Mouse (Mus musculus) forebrain, embryonic 12.5 days (tissue): ENCODE results near the gene Faf2. TPM values are rescaled to one million over a fixed set of nuclear protein-coding genes. Genes with fewer than 3 reads are reported as not detected.
A peak's percentile ranks its signal among the peaks of the same experiment; 100 is the strongest.

Experiments
- ATAC-seq: fragments of 200-750 bp; cut with Nextera tagmentation; 2 replicates; pipeline ENCODE4 v1.8.0; 2017; ENCODE audit warnings: moderate TSS enrichment; ENCODE audit not compliant: low FRiP score
- H3K27ac ChIP-seq: fragments of 300-500 bp; sonication (generic); 2 replicates; pipeline ENCODE4 v1.5.1; 2016; ENCODE audit warnings: mild to moderate bottlenecking
- H3K27me3 ChIP-seq: fragments of 300-500 bp; sonication (generic); 2 replicates; pipeline ENCODE4 v1.6.1; 2016; ENCODE audit warnings: mild to moderate bottlenecking
- H3K36me3 ChIP-seq: fragments of 300-500 bp; sonication (generic); replicated peaks from 2 replicates; pipeline ENCODE4 v1.6.1; 2016; ENCODE audit warnings: mild to moderate bottlenecking
- H3K4me1 ChIP-seq: fragments of 300-500 bp; sonication (generic); 2 replicates; pipeline ENCODE4 v1.6.1; 2016
- H3K4me2 ChIP-seq: fragments of 300-500 bp; sonication (generic); 2 replicates; pipeline ENCODE4 v1.6.1; 2016; ENCODE audit warnings: mild to moderate bottlenecking, moderate library complexity
- H3K4me3 ChIP-seq: fragments of 300-500 bp; sonication (generic); replicated peaks from 2 replicates; pipeline ENCODE4 v1.5.1; 2016; ENCODE audit warnings: mild to moderate bottlenecking
- H3K9ac ChIP-seq: fragments of 300-500 bp; sonication (generic); 2 replicates; pipeline ENCODE4 v1.6.1; 2016; ENCODE audit warnings: mild to moderate bottlenecking
- H3K9me3 ChIP-seq: fragments of 300-500 bp; sonication (generic); 2 replicates; pipeline ENCODE4 v1.6.1; 2016
- WGBS: fragments of 180-500 bp; shearing (Covaris S2); methylation state at CpG from one replicate; pipeline ENCODE4 v1.1.7; 2016; 5-methylcytosine and 5-hydroxymethylcytosine counted together
- polyA plus RNA-seq: library from polyadenylated mRNA; unstranded; fragments of >200 nt; fragmentation: Nextera tagmentation; extraction: Ambion mirVana; gene quantifications from 2 replicates; pipeline ENCODE4 v1.2.1, GENCODE M21; 2016

Gene Faf2
- polyA plus RNA-seq, 1 experiment from 2014 or later, result 76.7 TPM

DNA sequence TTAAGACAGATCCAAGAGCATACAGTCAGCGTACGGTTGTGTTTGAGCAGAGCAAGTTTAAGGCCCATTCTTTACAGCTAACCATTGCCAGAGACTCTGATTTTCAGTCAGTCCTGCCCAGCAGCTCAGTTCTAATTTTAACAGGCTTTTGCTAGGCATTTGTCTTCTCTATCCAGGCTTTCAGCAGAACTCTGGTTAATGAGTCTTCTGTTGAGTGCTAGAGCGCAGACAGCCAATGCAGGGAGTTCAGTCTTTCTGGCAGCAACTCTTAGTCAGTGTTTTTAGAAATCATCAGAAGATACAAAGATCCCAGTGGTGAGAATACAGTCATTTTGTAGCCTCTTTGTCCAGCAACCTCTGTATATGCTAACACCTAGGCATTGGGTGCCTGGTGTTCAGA is 28.9 kb downstream of the Faf2 start:
- H3K27ac ChIP-seq, result no peak overlapping the region

DNA sequence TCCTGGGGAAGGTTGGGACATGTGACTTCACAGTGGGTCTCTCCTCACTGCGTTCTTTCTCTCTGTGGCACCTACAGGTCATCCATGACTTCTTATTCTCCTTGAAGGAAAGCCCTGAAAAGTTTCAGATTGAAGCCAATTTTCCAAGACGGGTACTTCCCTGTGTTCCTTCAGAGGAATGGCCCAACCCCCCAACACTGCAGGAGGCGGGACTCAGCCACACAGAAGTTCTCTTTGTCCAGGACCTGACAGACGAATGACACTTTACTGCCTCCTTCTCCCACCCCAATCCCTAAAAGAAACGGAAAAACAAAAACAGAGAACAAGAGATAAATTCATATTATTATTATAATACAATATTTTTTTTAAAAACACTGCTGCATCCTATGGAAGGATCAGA is 39.3 kb downstream of the Faf2 start:
- whole genome bisulfite sequencing, result 59% methylated on average over 5 of the region's 5 CpGs
- no peak overlapping the region for H3K27ac ChIP-seq
- H3K27me3 ChIP-seq, result no peaks in the 10 kb centered on the region
- no peaks in the 10 kb centered on the region for H3K4me1 ChIP-seq
- H3K9me3 ChIP-seq, result no peaks in the 10 kb centered on the region
- ATAC-seq, result no peak
- H3K36me3 ChIP-seq, result peaks cover 72% of the 10 kb centered on the region
- H3K9ac ChIP-seq, result no peak overlapping the region
- H3K4me2 ChIP-seq, result no peak overlapping the region
- no peak overlapping the region for H3K4me3 ChIP-seq

More for the DNA sequence above, 28.9 kb downstream of the Faf2 start:
- peaks cover 97% of the 10 kb centered on the region for H3K36me3 ChIP-seq
- no peak overlapping the region for H3K4me3 ChIP-seq
- H3K9me3 ChIP-seq, result no peaks in the 10 kb centered on the region
- no peak overlapping the region for H3K9ac ChIP-seq
- no peaks in the 10 kb centered on the region for H3K27me3 ChIP-seq
- ATAC-seq, result no peak
- no peak overlapping the region for H3K4me2 ChIP-seq
- no peaks in the 10 kb centered on the region for H3K4me1 ChIP-seq
- WGBS, result 96% methylated on average over 3 of the region's 3 CpGs

DNA sequence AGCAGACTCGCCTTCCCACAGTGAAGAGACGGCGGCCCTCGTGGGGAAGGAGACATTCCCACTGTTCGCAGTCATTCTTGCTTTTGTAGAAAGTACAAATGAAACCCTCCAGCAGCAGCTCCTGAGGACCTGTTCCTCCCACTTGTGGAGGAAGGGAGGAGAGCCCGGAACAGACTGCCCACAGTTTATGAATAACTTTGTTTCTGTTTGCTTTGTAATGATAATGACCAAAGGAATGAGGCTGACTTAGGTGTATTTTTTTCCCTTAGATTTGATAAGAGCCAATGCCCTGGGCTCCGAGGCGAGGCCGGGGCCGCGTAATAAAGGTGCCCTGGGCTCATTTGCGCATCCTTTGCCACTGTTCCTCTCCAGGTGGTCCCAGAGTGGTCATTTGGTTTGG is 39.8 kb downstream of the Faf2 start:
- no peak overlapping the region for H3K4me3 ChIP-seq
- H3K36me3 ChIP-seq, result peaks cover 69% of the 10 kb centered on the region
- H3K9ac ChIP-seq, result no peak overlapping the region
- H3K4me1 ChIP-seq, result no peaks in the 10 kb centered on the region
- no peak for ATAC-seq
- H3K4me2 ChIP-seq, result no peak overlapping the region
- H3K27ac ChIP-seq, result no peak overlapping the region
- no peaks in the 10 kb centered on the region for H3K9me3 ChIP-seq
- WGBS, result 83% methylated on average over 12 of the region's 12 CpGs
- H3K27me3 ChIP-seq, result no peaks in the 10 kb centered on the region

- H3K4me1 ChIP-seq, result no peaks in the 10 kb centered on the region
- H3K4me3 ChIP-seq, result no peak overlapping the region
- H3K27ac ChIP-seq, result no peak overlapping the region
- H3K4me2 ChIP-seq, result no peak overlapping the region
- peaks cover 50% of the 10 kb centered on the region for H3K36me3 ChIP-seq
- no peak for ATAC-seq
- H3K9me3 ChIP-seq, result no peaks in the 10 kb centered on the region
- H3K27me3 ChIP-seq, result no peaks in the 10 kb centered on the region
- no peak overlapping the region for H3K9ac ChIP-seq
- 87% methylated on average over 4 of the region's 4 CpGs for WGBS
These were observed 42.4 kb downstream of the Faf2 start for GRCm38 (mm10) chr13:54663999-54664398.

- H3K4me3 ChIP-seq, result no peak overlapping the region
- H3K27me3 ChIP-seq, result no peaks in the 10 kb centered on the region
- H3K9ac ChIP-seq, result no peak overlapping the region
- H3K27ac ChIP-seq, result no peak overlapping the region
- H3K4me1 ChIP-seq, result no peaks in the 10 kb centered on the region
- no peaks in the 10 kb centered on the region for H3K9me3 ChIP-seq
- peaks cover 48% of the 10 kb centered on the region for H3K36me3 ChIP-seq
- WGBS, result 93% methylated on average over 1 of the region's 1 CpGs
- ATAC-seq, result no peak
- no peak overlapping the region for H3K4me2 ChIP-seq
These were observed 42.9 kb downstream of the Faf2 start for GRCm38 (mm10) chr13:54664509-54664908.

DNA sequence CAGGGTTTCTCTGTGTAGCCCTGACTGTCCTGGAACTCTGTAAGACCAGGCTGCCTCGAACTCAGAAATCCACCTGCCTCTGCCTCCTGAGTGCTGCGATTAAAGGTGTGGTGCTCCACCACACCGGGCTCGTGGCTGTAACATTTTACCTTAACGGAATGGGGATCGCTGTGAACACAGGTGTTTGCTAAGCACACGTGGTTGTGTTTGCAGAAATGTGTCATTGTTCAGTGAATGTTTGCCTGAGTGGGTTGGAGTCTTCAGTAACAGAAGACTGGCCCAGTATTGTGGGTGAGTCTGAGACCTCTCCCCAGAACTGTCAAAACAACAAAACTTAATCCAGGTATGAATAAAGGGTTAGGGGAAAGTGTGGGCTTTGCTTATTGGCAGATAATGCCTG is 43.5 kb downstream of the Faf2 start:
- H3K4me1 ChIP-seq, result no peaks in the 10 kb centered on the region
- H3K36me3 ChIP-seq, result peaks cover 48% of the 10 kb centered on the region
- no peak overlapping the region for H3K4me3 ChIP-seq
- H3K9me3 ChIP-seq, result no peaks in the 10 kb centered on the region
- WGBS, result 93% methylated on average over 7 of the region's 7 CpGs
- H3K27ac ChIP-seq, result no peak overlapping the region
- H3K27me3 ChIP-seq, result no peaks in the 10 kb centered on the region
- ATAC-seq, result no peak
- no peak overlapping the region for H3K4me2 ChIP-seq
- no peak overlapping the region for H3K9ac ChIP-seq

- no peaks in the 10 kb centered on the region for H3K9me3 ChIP-seq
- H3K27ac ChIP-seq, result no peak overlapping the region
- H3K9ac ChIP-seq, result no peak overlapping the region
- H3K36me3 ChIP-seq, result peaks cover 11% of the 10 kb centered on the region
- no peak overlapping the region for H3K4me2 ChIP-seq
- H3K4me1 ChIP-seq, result no peaks in the 10 kb centered on the region
- no peaks in the 10 kb centered on the region for H3K27me3 ChIP-seq
- no peak for ATAC-seq
- H3K4me3 ChIP-seq, result no peak overlapping the region
- 78% methylated on average over 2 of the region's 2 CpGs for WGBS
These were observed 48.9 kb downstream of the Faf2 start for GRCm38 (mm10) chr13:54670491-54670890.

DNA sequence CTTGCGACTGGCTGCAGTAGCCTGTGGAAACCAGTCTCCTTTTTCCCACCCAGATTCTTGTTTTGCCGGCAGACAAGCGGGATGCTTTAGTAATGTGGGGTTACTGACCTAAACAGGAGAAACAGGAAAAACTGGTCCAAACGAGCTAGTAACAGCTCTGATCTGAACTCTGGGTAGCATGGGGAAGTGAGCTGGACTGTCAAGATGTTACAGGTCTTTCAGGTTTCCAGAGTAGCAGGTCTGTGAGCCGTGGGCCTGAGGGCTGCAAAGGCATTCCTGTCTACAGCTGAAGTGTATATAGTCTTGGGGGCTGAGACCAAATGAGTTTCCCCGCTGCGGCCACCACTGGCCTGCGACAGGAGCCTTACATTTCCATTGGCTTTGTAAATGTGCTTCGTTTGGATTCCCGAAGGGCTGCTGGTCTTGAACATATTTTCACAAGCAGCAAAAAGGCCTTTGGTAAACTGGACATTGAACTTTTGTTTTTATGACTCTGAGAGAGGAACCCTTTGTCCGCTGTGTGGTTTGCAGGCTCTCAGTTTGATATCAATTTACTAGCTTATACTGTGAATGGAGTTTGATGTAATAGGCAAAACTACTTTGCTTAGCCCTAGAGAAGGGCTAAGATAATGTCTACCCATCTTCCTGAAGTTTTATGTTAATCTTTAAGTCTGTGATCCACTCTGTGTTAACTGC is 54.5 kb downstream of the Faf2 start:
- Histone ChIP-seq H3K27me3 (no peaks in the 10 kb centered on the region), H3K4me2 (no peak overlapping the region), H3K9ac (no peak overlapping the region), H3K27ac (no peak overlapping the region), H3K4me3 (no peak overlapping the region), H3K4me1 (no peaks in the 10 kb centered on the region), H3K9me3 (no peaks in the 10 kb centered on the region), H3K36me3 (peaks cover 26% of the 10 kb centered on the region)
- WGBS, result 71% methylated on average over 11 of the region's 11 CpGs
- no peak for ATAC-seq

GRCm38 (mm10) chr13:54678263-54678662 is 56.7 kb downstream of the Faf2 start:
- H3K4me3 ChIP-seq, result no peak overlapping the region
- no peaks in the 10 kb centered on the region for H3K27me3 ChIP-seq
- H3K27ac ChIP-seq, result no peak overlapping the region
- WGBS, result 88% methylated on average over 4 of the region's 4 CpGs
- no peak overlapping the region for H3K9ac ChIP-seq
- ATAC-seq, result no peak
- H3K36me3 ChIP-seq, result peaks cover 49% of the 10 kb centered on the region
- H3K4me2 ChIP-seq, result no peak overlapping the region
- H3K4me1 ChIP-seq, result no peaks in the 10 kb centered on the region
- no peaks in the 10 kb centered on the region for H3K9me3 ChIP-seq

DNA sequence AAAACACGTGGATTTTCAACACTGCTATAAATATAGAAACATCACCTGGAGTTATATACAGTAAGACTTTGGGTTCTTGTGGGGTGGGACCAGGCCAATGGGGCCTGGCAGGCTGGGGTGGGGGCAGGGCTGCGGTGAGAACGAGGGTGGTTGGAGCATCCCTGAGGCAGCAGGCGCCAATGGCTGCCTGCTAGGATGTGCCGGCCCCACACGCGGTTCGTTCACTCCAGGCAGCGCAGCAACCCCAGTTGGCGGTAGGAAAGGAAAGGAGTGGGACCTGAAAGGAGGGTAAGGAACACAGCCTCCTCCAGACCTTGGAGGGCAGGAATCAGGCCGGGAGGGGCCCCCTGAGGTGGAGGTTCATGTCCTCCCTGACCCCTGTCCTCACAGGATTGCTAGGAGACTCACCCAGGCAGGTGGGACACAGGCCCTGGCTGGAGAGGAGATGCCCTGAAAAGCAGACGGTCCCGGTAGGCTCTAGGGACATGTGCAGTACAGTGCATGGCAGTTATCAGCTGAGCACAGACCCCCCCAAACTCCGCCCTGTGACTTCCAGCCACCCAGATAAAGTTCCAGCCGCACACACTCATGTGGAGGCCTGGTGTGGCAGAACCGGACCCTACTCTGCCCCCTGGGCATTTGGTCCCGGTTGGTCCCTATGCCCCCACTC is 58.7 kb downstream of the Faf2 start:
- WGBS, result 85% methylated on average over 17 of the region's 17 CpGs
- H3K27me3 ChIP-seq, result no peaks in the 10 kb centered on the region
- H3K9me3 ChIP-seq, result no peaks in the 10 kb centered on the region
- H3K9ac ChIP-seq, result no peak overlapping the region
- no peak overlapping the region for H3K4me3 ChIP-seq
- ATAC-seq, result peak; percentile 22; the same call in 1 of the 2 replicates
- no peak overlapping the region for H3K4me2 ChIP-seq
- H3K27ac ChIP-seq, result no peak overlapping the region
- peaks cover 15% of the 10 kb centered on the region for H3K4me1 ChIP-seq
- H3K36me3 ChIP-seq, result peaks cover 62% of the 10 kb centered on the region

DNA sequence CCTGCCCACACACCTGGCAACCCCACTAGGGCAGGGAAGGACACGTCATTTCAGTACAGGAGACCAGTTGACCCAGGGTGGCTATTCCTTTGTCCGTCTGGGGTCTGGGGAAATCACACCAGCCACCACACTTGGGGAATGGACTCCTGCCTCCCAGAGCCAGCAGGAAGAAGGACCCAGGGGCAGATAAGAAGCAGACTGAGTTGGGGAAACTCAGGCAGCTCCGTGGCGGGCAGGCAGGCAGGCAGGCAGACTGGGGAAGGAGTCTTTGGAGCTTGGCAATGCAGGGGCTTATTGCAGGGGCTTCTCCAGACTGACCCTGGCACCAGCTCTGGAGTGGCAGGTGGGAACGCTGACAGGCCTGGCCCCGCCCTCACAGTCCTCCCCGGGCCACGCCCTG is 59.7 kb downstream of the Faf2 start:
- H3K4me2 ChIP-seq, result no peak overlapping the region
- no peak overlapping the region for H3K9ac ChIP-seq
- peaks cover 25% of the 10 kb centered on the region for H3K4me1 ChIP-seq
- H3K4me3 ChIP-seq, result no peak overlapping the region
- H3K27ac ChIP-seq, result 0 out of 2 replicates have a peak overlapping the region, but pooled peaks have one; percentile 19
- ATAC-seq, result no peak
- WGBS, result 89% methylated on average over 8 of the region's 8 CpGs
- H3K9me3 ChIP-seq, result no peaks in the 10 kb centered on the region
- H3K27me3 ChIP-seq, result no peaks in the 10 kb centered on the region
- peaks cover 62% of the 10 kb centered on the region for H3K36me3 ChIP-seq

DNA sequence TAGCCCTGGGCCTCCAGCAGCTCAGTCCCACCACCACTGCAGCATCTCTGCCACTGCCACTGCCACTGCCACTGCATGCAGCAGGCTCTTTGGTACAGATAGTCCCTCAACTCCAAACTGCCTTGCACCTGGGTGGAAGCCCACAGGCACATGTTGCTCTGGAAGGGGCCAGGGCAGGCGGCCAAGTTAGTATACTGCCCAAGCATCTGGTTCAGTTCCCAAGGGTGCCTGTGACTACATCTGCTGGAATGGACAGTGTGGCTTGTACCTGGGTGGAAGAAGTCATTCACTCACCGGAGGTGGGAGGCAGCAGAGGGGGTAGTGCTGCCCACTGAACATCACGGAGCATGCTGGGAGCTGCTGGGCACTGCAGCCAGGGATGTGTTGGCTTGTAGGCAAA is 61.7 kb downstream of the Faf2 start:
- Histone ChIP-seq H3K4me2 (no peak overlapping the region), H3K36me3 (peaks cover 62% of the 10 kb centered on the region), H3K27me3 (no peaks in the 10 kb centered on the region), H3K9me3 (no peaks in the 10 kb centered on the region), H3K9ac (no peak overlapping the region), H3K4me1 (peaks cover 27% of the 10 kb centered on the region), H3K4me3 (no peak overlapping the region), H3K27ac (no peak overlapping the region)
- 96% methylated on average over 3 of the region's 3 CpGs for WGBS
- ATAC-seq, result no peak
